Mouse (Mus musculus) fibroblast of lung, adult 2 months (primary cell): ENCODE measurements at regions not wholly inside any gene's neighbourhood (a gene's known extent, or its start where the extent isn't known, plus 50 kb on each side); places are given as distances from the start of the nearest gene placed in this dataset.

Experiments used
- DNase-seq: peaks from one replicate; pipeline ENCODE4 v3.0.0-alpha.2; 2011; ENCODE audit warnings: low read depth

DNA sequence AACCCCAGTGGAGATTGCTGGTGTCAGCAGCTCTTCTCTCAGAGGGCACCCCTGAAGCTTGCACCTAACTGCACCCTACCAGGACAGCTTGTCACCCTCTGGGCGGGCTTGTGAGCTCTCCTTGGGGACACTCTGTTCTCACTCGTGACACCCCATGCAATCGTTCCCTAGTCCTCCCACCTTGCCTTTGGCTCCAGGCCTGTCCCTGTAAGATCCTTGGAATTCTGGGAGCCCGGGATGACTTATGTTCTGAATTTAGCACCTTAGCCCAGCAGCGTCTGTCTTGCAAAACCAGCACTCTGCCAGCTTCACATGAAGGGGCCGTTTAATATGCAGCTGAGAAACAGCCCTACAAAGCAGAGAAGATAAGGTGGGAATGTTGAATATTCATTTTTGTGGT, 257.7 kb upstream of the 4930535I16Rik start:
- DNase-seq = no peak

DNA sequence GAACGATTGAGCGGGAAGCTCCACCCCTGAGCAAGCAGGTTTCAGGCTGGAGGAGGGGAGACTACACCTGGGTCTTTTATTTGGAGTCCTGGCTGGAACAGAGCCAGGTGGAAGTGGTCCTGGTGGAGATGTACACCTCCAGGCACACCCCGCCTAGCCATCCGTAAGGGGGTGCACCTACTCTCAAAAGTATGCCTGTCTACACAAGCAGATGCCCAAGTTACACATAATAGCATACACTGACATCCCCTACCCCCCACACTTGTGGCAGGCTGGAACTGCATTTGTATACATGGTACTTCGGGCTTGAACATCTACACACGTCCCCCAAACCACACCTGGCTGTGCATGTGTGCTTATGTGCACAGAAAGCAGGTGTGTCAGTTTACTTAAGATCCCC, 236.8 kb upstream of the 4930535I16Rik start:
- DNase-seq = no peak

DNA sequence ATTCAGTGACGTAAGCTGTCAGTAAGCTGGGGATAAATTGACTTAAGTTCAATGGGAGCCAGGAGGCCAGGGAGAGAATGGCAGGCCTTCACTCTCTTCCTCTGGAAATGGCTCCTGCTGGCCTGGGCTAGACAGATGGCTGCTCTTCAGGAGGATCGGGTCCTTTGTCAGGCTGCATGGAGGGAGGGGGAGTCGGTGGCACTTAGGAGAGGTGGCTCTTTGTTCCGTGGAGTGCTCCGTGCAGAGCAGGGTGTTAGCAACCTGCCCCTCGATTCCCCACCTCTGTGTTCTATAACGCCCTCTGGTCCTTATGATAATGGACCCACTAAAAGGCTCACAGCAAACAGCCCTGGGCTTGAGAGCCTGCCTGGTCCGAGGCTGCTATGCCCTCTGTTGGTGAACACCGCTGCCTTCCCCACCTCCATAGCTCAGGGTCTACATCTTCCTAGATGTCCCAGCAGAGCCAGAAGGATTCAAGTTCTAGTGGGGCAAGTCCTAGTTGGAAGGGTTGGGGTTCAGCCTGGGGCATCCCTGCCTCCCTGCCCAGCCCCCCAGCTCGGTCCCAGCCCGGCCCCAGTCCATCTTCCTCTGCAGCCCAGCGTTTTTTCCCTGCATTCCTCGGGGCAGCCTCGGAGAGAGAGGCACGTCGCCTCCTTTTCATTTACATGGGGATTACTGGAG, 232.1 kb upstream of the 4930535I16Rik start:
- DNase-seq = no peak

DNA sequence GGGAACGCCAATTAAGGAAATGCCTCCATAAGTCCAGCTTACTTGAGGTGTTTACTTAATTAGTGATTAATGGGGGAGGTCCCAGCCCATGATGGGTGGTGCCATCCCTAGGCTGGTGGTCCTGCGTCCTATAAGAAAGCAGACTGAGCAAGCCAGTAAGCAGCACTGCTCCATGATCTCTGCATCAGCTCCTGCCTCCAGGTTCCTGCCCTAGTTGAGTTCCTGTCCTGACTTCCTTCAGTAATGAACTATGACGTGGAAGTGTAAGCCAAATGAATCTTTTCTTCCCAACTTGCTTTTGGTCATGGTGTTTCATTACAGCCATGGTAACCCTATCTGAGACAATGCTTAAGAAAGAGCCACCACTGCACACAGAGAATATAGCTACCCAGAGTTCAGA, 231.2 kb upstream of the 4930535I16Rik start:
- no peak for DNase-seq

DNA sequence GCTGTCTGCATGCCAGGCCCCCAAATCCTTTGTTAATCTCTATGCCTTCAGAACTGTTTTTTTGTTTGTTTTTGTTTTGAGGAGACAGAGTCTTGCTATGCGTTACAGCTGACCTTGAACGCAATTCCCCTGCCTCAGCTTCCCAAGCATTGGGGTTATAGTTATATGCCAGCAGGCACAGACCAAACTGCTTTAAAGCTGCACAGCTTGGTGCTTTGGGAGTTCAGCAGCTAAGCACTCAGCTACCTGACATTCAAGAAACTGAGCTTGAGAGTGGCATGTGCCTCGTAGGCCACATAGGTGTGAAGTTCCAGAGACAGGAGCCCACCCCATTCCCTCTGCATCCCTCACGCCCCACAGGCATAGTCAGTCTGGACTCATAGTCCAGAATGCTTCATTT, 229.5 kb upstream of the 4930535I16Rik start:
- DNase-seq = no peak

DNA sequence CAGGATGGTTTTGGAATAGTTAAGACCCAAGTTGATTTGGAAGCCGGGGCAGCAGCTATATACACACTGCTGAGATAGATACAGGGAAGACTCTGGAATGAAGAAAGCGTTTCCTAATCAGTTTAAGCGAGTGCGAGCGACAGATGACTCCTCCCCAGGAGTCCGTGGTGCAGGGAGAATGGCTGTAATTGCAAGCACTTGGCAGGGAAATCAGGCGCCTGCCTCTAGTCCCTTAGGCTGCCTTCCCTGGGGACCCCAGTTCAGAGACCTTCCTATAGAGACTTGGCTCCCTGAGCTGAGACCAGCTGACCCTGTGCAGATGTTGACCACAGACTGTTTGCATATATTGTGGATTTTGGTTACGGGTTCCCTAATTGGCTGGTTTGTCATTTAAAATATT, 228.3 kb upstream of the 4930535I16Rik start:
- DNase-seq = no peak

DNA sequence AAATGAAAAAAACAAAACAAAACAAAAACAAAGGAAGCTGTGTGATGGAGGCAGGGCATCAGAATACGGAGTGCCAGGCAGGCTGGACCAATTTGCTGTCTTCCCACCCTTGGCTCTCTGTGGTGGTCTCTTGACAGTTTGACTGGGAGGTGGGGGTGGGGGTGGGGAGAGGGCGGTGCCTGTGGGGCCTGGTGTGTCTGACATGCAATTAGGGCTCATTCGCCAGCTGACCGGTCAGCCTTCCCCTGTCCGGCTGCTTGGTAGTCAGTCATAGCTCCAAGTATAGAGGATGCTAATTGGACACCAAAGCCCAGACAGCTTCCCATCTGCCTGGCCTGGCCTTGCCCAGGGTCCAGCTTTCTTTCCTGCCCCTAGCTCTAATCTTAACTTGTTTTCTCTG, 225.8 kb upstream of the 4930535I16Rik start:
- no peak for DNase-seq

DNA sequence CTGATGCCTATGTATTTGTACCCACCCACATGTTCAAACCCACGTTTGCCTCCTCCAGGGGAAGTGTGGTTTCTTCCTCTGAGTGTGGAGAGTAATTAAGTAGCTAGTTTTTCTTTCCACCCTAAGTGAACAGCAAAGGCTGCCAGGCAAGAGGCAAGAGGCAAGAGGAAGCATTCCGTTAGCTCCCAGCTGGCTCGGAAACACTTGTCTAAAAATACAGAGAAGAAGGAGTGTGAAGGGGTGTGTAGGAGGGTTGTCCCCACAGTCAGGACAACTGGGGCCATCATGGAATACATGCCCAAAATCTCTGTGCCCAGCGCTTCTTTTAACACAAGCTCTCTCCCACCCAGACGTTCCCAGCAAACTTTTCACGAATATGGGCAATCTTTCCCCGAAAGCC, 225.4 kb upstream of the 4930535I16Rik start:
- no peak for DNase-seq

DNA sequence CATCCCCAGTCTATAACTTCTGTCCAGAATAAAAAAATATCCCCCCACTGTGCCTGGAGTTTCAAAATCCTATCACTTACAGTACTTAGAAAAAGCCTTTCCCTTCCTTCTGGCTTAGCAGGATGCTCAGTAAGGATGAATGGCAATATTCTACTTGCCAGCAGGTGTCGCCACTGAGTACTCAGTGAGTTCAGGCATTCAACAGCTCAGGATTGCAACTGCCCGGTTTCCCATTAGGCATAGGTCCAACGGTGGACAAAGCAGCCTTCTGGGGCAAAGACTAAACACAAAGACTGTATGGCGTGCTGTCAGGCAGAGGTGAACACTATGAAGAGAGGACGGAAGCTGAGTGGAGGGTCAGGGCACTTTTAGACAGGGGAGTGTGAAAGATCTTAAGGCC, 224.3 kb upstream of the 4930535I16Rik start:
- peak; percentile 19 for DNase-seq

DNA sequence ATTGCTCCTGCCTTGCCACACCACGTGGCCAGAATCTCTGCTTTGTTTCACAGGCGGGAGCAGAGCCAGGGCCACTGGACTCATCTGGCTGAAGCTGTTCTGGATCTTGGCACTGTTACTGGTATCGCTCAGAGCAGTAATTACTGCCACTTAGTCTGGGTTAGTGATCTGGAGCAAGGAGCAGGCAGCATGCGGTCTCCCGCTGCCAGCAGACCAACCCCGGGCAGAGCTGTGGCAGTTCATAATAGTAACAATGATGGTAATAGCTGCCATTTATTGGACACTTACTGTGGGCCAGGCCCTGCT, 217.3 kb upstream of the 4930535I16Rik start:
- DNase-seq = no peak

DNA sequence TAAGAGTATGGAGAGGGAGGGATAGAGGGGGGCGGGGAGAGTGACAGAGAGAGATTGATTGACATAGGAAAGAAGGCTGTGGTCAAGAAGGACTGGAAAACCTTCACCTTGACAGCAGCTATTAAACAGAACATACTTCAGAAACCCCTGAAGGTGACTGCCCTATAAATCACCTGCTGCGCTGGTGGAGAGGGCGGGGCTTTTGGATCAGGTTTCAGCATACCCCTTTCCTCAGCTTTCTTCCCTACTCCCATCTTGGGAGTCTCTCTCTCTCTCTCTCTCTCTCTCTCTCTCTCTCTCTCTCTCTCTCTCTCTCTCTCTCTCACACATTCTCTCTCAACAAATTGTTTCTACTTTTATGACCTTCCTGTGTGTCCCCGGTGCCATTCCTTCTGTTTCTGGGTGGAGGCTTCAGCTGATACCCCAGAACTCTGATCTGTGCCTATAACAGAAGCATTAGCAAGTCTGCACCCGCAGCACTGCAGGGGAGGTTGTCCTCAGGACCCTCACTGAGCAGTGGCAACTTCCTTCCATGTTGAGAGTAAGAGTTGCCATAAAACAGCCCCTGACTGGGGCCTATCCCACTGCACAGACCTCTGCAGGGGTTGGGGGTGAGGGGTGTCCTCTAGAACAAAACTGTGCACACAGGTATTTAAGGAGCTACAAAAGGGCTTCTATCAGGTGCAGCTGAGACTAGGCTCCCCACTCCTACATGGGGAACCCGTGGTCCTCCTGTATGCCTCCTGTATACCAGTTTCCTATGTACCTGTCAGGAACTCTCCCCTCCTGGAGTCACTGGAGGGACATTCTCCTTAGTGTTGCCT, 216.7 kb upstream of the 4930535I16Rik start:
- DNase-seq = no peak

DNA sequence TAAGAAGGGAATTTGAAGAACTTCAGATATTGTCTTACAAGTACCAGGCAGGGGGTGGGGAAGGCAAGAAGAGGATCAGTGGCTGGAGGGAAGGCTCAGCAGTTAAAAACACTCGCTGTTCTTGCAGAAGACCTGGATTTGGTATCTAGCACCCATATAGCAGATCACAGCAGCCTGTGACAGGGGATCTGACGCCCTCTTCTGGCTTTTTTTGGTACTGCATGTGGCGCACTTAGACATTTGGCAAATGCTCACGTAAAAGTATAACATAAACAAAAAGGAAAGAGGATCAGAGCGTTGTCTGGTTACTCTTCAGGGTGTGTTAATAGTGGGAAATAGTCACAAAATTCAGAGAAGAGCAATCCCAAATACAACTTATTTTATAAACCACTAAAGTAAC, 213.1 kb upstream of the 4930535I16Rik start:
- DNase-seq = no peak

DNA sequence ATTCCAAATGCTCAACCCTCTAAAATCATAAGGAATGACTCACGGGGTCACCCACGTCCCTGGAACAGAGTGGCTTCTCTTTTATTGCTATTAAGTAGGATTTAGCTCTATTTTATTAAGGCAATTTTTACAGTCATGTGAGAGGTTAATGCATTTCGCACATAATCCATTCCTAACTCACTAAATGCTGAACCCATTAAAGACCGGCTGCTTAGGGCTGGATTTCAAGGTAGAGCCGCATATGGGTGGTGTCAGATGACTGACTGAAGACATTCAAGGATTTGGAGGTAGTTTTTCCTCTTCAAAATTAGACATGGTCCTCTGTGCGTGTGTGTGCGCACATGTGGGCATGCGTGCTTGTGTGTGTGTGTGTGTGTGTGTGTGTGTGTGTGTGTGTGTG, 208.4 kb upstream of the 4930535I16Rik start:
- no peak for DNase-seq

DNA sequence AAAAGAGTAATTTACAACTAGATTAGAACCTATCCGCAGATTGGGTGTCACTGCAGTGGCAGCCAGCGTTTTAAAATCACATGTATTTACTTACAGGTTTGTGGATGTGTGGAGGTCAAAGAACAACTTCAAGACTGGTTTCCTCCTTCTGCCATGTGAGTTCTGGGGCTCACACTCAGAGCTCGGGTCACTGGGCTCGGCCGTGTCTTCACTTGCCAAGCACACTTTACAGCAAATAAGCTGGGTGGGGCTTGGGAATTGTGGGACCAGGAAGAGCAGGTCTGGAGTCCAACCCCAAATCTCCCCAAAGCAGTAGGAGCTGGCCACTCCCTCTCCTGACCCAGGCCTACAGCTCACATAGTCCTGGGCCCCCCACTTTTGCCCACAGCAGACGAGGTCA, 202.5 kb upstream of the 4930535I16Rik start:
- DNase-seq = no peak

DNA sequence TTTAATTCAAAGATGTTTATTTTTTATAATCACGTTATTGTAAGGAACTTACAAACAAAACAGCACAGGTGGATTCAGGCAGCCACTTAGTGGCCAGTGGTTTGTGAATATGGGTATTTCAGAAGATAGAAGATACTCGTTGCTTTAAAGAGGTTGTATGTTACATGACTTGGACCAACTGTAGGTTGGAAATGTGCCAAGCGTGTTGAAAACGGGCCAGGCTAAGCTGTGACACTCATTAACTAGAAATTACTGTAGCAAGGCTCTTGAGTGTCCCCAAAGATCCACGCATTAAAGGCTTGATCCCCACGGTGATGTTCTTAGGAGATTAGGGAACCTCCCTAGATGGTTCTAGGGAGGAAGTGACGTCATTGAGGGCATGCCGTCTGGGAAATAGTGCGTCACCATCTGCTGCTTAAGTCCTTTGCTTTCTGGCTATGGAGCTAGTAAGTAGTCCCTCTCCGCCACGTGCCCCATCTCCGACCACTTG, 196.1 kb upstream of the 4930535I16Rik start:
- no peak for DNase-seq

DNA sequence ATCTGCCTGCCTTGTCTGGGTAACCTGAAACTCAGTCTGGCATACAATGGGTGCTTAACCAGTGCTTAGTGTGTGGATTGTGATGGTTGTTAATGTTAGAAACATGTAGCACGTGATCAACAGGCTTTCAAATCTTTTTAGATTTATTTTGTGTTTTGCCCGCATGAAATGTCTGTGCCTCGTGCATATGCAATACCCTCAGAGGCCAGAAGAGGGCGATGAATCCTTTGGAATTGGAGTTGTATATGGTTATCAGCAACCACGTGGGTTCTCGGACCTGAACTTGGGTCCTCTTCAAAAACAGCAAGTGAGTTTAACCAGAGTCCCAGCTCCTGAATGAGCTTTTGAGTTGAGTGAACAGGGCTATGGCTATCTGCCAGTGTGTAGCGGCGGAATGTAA, 192.9 kb upstream of the 4930535I16Rik start:
- no peak for DNase-seq

DNA sequence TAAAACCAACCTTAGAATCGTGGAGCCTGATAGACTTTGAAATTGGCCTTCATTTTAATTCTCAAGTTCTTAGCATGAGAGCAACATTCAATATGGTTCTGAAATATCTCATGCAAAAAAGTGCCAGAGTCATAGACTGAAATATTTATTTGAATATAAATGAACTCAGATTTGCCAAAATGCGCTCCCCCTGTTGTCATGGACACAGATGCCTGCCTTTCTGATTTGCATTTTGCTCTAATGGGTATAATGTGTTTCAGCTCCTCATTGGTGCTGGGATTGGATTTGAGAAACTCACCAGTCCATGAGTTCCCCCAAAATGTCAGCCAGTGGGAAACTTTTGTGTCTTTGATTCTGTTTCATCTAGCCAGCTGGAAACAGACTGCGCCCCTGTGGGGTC, 191.5 kb upstream of the 4930535I16Rik start:
- DNase-seq = no peak

DNA sequence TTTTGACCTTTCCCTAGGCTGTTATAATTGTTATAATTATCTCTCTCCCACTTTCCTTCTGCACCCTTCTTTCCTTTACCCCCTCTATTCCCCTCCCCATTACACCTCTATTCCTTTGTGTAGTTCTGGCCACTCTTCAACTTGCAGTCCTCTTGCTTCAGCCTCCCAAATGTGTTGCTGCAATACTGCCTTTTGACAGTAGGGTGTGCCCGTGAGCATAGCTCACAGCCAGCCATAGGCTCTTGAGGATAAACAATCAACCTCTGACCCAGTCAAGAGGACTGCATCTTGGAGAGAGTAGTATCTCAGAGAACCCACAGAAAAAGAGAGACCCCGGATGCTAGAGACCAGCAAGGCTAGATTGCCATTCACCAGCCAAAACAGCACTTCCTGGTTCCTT, 184.9 kb upstream of the 4930535I16Rik start:
- DNase-seq = no peak

DNA sequence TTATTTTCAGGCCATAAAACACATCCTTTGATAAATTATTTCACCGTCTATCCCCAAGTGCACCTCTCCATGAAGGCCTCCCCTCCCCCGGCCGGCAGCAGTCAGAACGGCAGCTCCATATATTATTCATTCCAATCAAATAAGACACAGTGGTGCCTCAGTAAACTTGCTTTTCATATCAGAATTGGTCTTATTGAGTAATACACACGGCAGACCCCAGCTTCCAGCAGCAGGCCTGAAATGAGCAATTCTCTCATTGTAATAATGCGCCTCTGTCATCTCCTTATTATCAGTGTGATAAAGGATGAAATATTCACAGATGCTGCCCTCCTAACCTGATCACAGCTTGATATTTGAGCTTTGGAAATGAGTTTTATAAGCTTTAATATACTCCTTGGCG, 169.0 kb upstream of the 4930535I16Rik start:
- no peak for DNase-seq

DNA sequence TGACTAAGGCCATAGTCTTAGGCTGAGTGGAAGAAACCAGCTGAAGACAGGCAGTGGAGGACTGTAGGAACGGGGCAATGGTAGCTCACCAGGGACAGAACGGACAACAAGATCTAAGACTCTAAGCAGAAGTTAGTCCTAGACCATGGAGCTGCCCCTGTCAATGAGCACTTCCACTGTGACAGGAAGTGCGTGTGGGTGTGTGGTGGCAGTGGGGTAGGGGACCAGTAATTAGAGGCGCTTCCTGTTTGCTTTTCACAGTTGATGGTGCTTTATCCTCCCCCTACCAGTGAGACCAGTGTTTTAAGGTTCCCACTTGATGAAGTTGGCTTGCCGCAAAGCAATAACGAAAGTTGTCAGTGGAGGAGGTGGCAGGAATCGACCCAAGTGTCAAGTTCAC, 168.4 kb upstream of the 4930535I16Rik start:
- no peak for DNase-seq

DNA sequence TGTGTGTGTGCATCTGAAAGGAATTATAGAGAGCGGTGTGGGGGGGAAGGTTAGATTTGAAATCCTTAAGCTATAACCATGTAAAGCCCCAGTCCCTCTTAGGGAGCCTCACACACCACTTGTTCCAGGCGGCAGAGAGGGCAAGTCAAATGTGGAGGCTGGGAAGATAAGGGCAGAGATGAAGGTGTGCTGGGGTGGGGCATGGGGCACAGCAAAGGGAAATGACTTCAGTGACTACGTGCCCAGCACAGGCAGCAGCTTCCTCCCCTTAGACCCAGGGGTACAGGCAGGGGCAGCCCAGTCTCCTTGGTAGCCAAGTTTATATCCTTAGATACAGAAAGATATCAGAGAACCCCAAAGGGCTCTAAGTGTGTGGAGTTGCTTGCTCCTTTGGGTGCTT, 161.8 kb upstream of the 4930535I16Rik start:
- no peak for DNase-seq

DNA sequence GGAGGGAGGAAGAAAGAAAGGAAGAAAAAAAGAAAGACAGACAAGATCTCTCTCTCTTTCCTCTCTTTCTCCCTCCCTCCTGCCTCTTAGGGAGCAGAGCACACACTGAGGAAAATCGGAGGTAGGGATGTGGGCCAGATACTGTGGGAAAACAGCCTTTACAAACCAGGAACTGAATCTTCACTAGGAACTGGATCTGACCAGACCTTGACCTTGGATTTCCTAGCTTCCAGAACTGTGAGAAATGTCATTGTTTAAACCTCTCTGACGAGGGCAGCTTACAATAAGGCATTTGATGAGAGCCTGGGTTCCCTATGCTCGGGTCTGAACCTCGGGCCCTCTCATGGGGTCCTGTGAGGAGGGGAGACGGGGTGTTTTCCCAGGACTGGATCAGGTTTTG, 157.7 kb upstream of the 4930535I16Rik start:
- no peak for DNase-seq

DNA sequence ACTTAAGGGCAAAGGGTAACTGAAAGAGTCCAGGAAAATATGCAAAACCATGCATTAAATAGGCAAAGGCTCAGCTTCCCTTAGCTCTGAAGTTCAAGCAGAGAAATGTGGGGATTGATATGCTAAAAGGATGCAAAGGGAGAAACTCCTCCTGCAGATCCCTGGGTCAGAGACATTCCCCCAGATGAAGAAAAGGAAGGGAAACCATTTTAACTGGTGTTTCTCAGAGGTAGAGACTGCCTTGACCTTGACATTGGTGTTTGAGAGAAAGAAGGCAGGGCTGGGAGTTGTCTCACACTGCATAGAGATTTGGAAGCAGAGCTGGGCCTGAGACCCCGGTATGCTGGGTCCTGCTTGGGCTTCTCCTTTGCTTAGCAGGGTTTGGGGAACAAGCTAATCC, 155.8 kb upstream of the 4930535I16Rik start:
- no peak for DNase-seq

DNA sequence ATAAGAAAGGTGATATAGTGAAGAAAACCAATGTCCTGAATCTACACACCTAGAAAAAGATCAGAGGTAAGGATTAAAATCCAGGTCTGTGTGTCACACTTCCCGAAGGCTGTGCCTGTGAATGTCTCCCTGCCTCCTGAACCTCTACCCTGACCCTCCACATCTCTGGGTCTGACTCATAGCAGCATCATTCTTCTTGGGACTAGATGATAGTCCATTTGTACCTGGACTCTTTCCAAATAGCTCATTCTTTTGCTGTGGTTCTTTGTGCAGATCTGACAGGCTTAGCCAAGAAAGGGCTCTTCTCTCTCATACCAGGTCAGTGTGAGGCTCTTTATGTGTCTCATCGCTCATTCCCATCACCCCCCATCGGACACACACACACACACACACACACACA, 146.8 kb upstream of the 4930535I16Rik start:
- no peak for DNase-seq
